Mouse (Mus musculus) heart, adult 2 months (tissue): Measurements from ENCODE around the gene Anapc15.
A peak's percentile ranks its signal among the peaks of the same experiment; 100 is the strongest.

Source experiments
- CTCF ChIP-seq: fragments of 200-600 bp; IDR thresholded peaks from 2 replicates; pipeline ENCODE4 v1.8.1; 2022; ENCODE audit warnings: antibody characterized with exemption, mild to moderate bottlenecking, moderate library complexity
- EP300 ChIP-seq: fragments of 200-500 bp; IDR thresholded peaks from 2 replicates; pipeline ENCODE4 v1.6.1; 2011; ENCODE audit warnings: low read depth, low read length, control low read depth; ENCODE audit not compliant: insufficient read depth
- POLR2A ChIP-seq: fragments of 200-500 bp; IDR thresholded peaks from 2 replicates; pipeline ENCODE4 v1.6.1; 2011; ENCODE audit warnings: mild to moderate bottlenecking, low read depth, low read length, control low read depth; ENCODE audit not compliant: insufficient read depth

DNA sequence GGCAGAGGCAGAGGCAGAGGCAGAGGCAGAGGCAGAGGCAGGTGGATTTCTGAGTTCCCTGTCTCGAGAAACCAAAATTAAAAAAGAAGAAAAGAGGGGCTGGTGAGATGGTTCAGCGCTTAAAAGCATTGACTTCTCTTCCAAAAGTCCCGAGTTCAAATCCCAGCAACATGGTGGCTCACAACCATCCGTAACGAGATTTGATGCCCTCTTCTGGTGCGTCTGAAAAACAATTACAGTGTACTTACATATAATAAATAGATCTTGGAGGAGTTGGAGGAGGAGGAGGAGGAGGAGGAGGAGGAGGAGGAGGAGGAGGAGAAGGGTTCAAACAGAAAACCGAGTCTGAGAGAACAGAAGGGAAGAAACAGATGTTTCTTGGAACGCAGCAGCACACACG is 32.2 kb downstream of the Anapc15 start:
- 0 out of 2 replicates have a peak, but pooled peaks have one; percentile 1 for TF ChIP-seq CTCF
- TF ChIP-seq POLR2A: no peak
- no peak for TF ChIP-seq EP300
